Mouse (Mus musculus) fat pad, adult 2 months (tissue): Measurements from ENCODE around the gene Carnmt1.
"Not testable (repeated sequence)": the region's sequence is repeated elsewhere in the genome, so short reads cannot be mapped to it uniquely, and the experiment has no call there.

ENCODE experiments used
- DNase-seq: peaks from one replicate; pipeline ENCODE4 v3.0.0-alpha.2; 2011; ENCODE audit warnings: low read depth, low spot score; ENCODE audit errors: extremely low read depth

Carnmt1 gene

GRCm38 (mm10) chr19:18712153-18712865 is 41.7 kb downstream of the Carnmt1 start:
- no peak for DNase-seq

- peak; percentile 33 for DNase-seq
Measured at GRCm38 (mm10) chr19:18712866-18713300, 42.3 kb downstream of the Carnmt1 start, which contains the start of gene D030056L22Rik. Gene D030056L22Rik (plus strand): TSS chr19:18713193.

- DNase-seq: not testable (repeated sequence)
Measured at GRCm38 (mm10) chr19:18713357-18713756, 42.8 kb downstream of the Carnmt1 start.

GRCm38 (mm10) chr19:18716374-18716773 is 45.8 kb downstream of the Carnmt1 start:
- no peak for DNase-seq

GRCm38 (mm10) chr19:18720337-18720736 is 49.8 kb downstream of the Carnmt1 start:
- peak; percentile 61 for DNase-seq

- no peak for DNase-seq
Measured at GRCm38 (mm10) chr19:18725186-18725585, 54.6 kb downstream of the Carnmt1 start.

GRCm38 (mm10) chr19:18730255-18730654 is 59.7 kb downstream of the Carnmt1 start:
- DNase-seq: no peak

GRCm38 (mm10) chr19:18731077-18731476 is 60.5 kb downstream of the Carnmt1 start:
- DNase-seq: no peak

GRCm38 (mm10) chr19:18735901-18736300 is 65.3 kb downstream of the Carnmt1 start:
- DNase-seq: no peak

GRCm38 (mm10) chr19:18739146-18739545 is 68.6 kb downstream of the Carnmt1 start:
- DNase-seq: no peak

GRCm38 (mm10) chr19:18743946-18744345 is 73.4 kb downstream of the Carnmt1 start:
- no peak for DNase-seq

- DNase-seq: peak; percentile 61
Measured at GRCm38 (mm10) chr19:18746576-18747340, 76.2 kb downstream of the Carnmt1 start.

GRCm38 (mm10) chr19:18747379-18747778 is 76.8 kb downstream of the Carnmt1 start:
- no peak for DNase-seq

- no peak for DNase-seq
Measured at GRCm38 (mm10) chr19:18749598-18750339, 79.2 kb downstream of the Carnmt1 start, which contains the start of gene Trpm6. Gene Trpm6 (plus strand): TSS chr19:18749983.
